Mouse (Mus musculus) hindbrain, embryonic 16.5 days (tissue): ENCODE data around the gene Parp2. TPM values are rescaled to one million over a fixed set of nuclear protein-coding genes. Genes with fewer than 3 reads are reported as not detected.

Experiments
- ATAC-seq: fragments of 200-750 bp; cut with Nextera tagmentation; 2 replicates; pipeline ENCODE4 v1.8.0; 2017; ENCODE audit warnings: moderate TSS enrichment, moderate library complexity
- H3K27ac ChIP-seq: fragments of 300-500 bp; sonication (generic); 2 replicates; pipeline ENCODE4 v1.5.1; 2014; ENCODE audit warnings: low read depth, mild to moderate bottlenecking, control low read depth, low read length, moderate library complexity
- H3K27me3 ChIP-seq: fragments of 300-500 bp; sonication (generic); replicated peaks from 2 replicates; pipeline ENCODE4 v1.6.1; 2014; ENCODE audit warnings: low read length; ENCODE audit not compliant: control insufficient read depth, insufficient read depth
- H3K36me3 ChIP-seq: fragments of 300-500 bp; sonication (generic); 2 replicates; pipeline ENCODE4 v1.6.1; 2014; ENCODE audit warnings: mild to moderate bottlenecking, low read length, moderate library complexity, mixed read lengths; ENCODE audit not compliant: control insufficient read depth, insufficient read depth
- H3K4me1 ChIP-seq: fragments of 300-500 bp; sonication (generic); 2 replicates; pipeline ENCODE4 v1.6.1; 2014; ENCODE audit warnings: low read depth, low read length; ENCODE audit not compliant: control insufficient read depth, insufficient read depth
- H3K4me2 ChIP-seq: fragments of 300-500 bp; sonication (generic); 2 replicates; pipeline ENCODE4 v1.6.1; 2014; ENCODE audit warnings: mild to moderate bottlenecking, low read length, control low read depth, moderate library complexity
- H3K4me3 ChIP-seq: fragments of 300-500 bp; sonication (generic); 2 replicates; pipeline ENCODE4 v1.5.1; 2014; ENCODE audit warnings: mild to moderate bottlenecking, low read length, control low read depth, moderate library complexity
- H3K9ac ChIP-seq: fragments of 300-500 bp; sonication (generic); 2 replicates; pipeline ENCODE4 v1.6.1; 2014; ENCODE audit warnings: low read depth, mild to moderate bottlenecking, control low read depth, low read length, moderate library complexity
- H3K9me3 ChIP-seq: fragments of 300-500 bp; sonication (generic); 2 replicates; pipeline ENCODE4 v1.6.1; 2014; ENCODE audit warnings: mild to moderate bottlenecking, low read length, moderate library complexity; ENCODE audit not compliant: control insufficient read depth
- WGBS: fragments of 180-500 bp; shearing (Covaris S2); extraction: QIAGEN DNeasy Blood & Tissue Kit; methylation state at CpG from one replicate; pipeline ENCODE4 v1.1.7; 2014; 5-methylcytosine and 5-hydroxymethylcytosine counted together
- polyA plus RNA-seq: library from polyadenylated mRNA; unstranded; fragments of >200 nt; fragmentation: Nextera tagmentation; extraction: Ambion mirVana; gene quantifications from 2 replicates; pipeline ENCODE4 v1.2.1, GENCODE M21; 2015

Parp2 gene
- polyA plus RNA-seq, 1 experiment from 2014 or later, result 43.1 TPM

DNA sequence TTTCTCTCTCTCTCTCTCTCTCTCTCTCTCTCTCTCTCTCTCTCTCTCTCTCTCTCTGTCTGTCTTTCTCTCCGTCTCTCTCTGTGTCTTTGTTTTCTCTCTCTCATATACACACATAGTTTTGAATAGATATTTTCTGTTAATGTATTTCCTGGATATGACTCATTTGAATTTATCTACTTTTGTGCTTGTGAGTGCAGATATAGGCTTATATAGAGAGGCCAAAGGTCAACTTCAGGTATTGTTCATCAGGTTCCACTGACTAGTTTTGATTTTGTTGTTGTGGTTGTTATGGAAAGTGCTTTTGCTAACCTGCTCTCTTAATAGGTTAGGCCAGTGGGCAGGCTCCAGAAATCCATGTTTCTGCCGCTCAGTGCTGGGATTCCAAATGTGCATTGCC, 5.4 kb downstream of the Parp2 start:
- peaks cover 3% of the 10 kb centered on the region for H3K4me1 ChIP-seq
- no peaks in the 10 kb centered on the region for H3K27me3 ChIP-seq
- H3K27ac ChIP-seq, result no peak overlapping the region
- 98% methylated on average over 2 of the region's 2 CpGs for WGBS
- no peaks in the 10 kb centered on the region for H3K9me3 ChIP-seq
- no peak overlapping the region for H3K4me3 ChIP-seq
- no peak overlapping the region for H3K4me2 ChIP-seq
- H3K9ac ChIP-seq, result no peak overlapping the region
- ATAC-seq, result no peak
- H3K36me3 ChIP-seq, result peaks cover 7% of the 10 kb centered on the region

- no peak for ATAC-seq
- 74% methylated on average over 2 of the region's 2 CpGs for WGBS
- no peaks in the 10 kb centered on the region for H3K9me3 ChIP-seq
- H3K36me3 ChIP-seq, result peaks cover 21% of the 10 kb centered on the region
- H3K27me3 ChIP-seq, result no peaks in the 10 kb centered on the region
- H3K4me2 ChIP-seq, result no peak overlapping the region
- H3K27ac ChIP-seq, result no peak overlapping the region
- H3K4me1 ChIP-seq, result no peaks in the 10 kb centered on the region
- H3K4me3 ChIP-seq, result no peak overlapping the region
- H3K9ac ChIP-seq, result no peak overlapping the region
Measured at GRCm38 (mm10) chr14:50823240-50823639, 15.6 kb downstream of the Parp2 start.

DNA sequence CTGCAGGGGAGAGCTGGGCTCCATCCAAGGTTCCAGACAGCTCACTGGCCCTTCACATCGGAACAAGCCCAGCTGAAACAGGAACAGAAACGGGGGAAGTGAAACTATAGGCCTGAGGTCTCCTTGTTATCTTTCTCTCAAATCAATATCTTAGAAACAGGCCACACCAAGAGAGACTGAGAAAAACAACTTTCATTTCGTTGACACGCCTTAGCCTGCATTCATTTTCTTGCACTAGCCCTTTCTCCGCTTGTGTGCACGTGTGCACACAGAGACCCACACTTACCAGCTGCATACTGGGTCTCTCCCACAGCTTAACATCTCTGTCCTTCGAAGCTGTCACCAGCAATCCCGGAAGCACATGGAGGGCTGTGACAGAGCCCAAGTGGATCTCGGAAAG, 16.6 kb downstream of the Parp2 start:
- Histone ChIP-seq H3K27me3 (no peaks in the 10 kb centered on the region), H3K36me3 (peaks cover 21% of the 10 kb centered on the region), H3K4me1 (no peaks in the 10 kb centered on the region), H3K9me3 (no peaks in the 10 kb centered on the region), H3K27ac (no peak overlapping the region), H3K4me2 (no peak overlapping the region), H3K4me3 (no peak overlapping the region), H3K9ac (no peak overlapping the region)
- ATAC-seq, result no peak
- WGBS, result 91% methylated on average over 9 of the region's 9 CpGs

- Histone ChIP-seq H3K36me3 (peaks cover 6% of the 10 kb centered on the region; the same call in 1 of the 2 replicates), H3K4me2 (no peak overlapping the region), H3K4me3 (no peak overlapping the region), H3K27me3 (no peaks in the 10 kb centered on the region), H3K9ac (no peak overlapping the region), H3K9me3 (no peaks in the 10 kb centered on the region), H3K27ac (no peak overlapping the region), H3K4me1 (no peaks in the 10 kb centered on the region)
- 92% methylated on average over 4 of the region's 4 CpGs for WGBS
- no peak for ATAC-seq
Measured at GRCm38 (mm10) chr14:50826579-50826978, 18.9 kb downstream of the Parp2 start.

- no peak for ATAC-seq
- 77% methylated on average over 3 of the region's 3 CpGs for WGBS
- no peak overlapping the region for H3K27ac ChIP-seq
- no peak overlapping the region for H3K9ac ChIP-seq
- no peak overlapping the region for H3K4me2 ChIP-seq
- no peaks in the 10 kb centered on the region for H3K4me1 ChIP-seq
- H3K4me3 ChIP-seq, result no peak overlapping the region
- H3K36me3 ChIP-seq, result no peaks in the 10 kb centered on the region
- H3K9me3 ChIP-seq, result no peaks in the 10 kb centered on the region
- no peaks in the 10 kb centered on the region for H3K27me3 ChIP-seq
Measured at GRCm38 (mm10) chr14:50829878-50830277, 22.2 kb downstream of the Parp2 start.

DNA sequence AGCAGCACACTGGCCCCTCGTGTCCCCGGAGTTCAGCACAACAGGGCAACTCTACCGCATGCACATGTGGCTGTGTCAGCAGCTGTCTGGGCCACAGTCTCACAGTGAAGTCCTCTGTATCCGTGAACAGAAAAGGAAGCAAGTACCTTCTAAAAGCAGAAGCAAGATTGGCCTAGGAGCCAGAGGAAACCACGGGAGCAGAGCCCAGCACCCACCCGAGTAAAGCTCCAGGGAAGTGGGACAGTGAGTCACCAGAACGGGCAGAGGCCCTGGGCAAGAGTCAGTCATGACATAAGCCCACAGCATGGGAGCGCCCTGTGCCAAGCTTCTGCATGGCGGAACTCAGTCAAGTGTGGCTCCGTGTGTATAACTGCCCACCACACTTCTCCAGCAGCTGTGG, 26.3 kb downstream of the Parp2 start:
- Histone ChIP-seq H3K27ac (no peak overlapping the region), H3K27me3 (no peaks in the 10 kb centered on the region), H3K4me2 (no peak overlapping the region), H3K9me3 (no peaks in the 10 kb centered on the region), H3K4me3 (no peak overlapping the region), H3K4me1 (no peaks in the 10 kb centered on the region), H3K36me3 (no peaks in the 10 kb centered on the region), H3K9ac (no peak overlapping the region)
- WGBS, result 80% methylated on average over 10 of the region's 10 CpGs
- ATAC-seq, result no peak

DNA sequence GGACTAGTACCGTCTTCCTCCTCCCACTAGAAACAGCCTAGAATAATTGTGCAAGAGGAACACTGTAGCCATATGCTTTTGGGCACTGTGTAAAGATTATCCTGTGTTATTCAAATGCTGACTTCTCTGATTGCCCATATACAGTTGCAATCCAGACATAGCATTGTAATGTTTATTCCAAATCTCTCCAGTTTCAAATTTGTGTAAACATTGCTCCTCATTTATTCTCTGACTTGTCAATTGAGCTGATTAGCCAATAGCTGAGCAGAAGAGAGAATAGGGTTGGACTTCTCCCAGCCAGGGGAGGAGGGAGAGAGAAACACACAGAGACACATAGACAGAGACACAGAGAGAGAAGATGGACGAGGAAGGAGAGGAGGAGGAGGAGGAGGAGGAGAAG, 26.8 kb downstream of the Parp2 start:
- 58% methylated on average over 2 of the region's 2 CpGs for WGBS
- no peak overlapping the region for H3K27ac ChIP-seq
- H3K4me2 ChIP-seq, result no peak overlapping the region
- no peaks in the 10 kb centered on the region for H3K36me3 ChIP-seq
- no peak for ATAC-seq
- no peak overlapping the region for H3K4me3 ChIP-seq
- H3K27me3 ChIP-seq, result no peaks in the 10 kb centered on the region
- H3K9me3 ChIP-seq, result no peaks in the 10 kb centered on the region
- H3K9ac ChIP-seq, result no peak overlapping the region
- no peaks in the 10 kb centered on the region for H3K4me1 ChIP-seq

- Histone ChIP-seq H3K9ac (no peak overlapping the region), H3K9me3 (no peaks in the 10 kb centered on the region), H3K27ac (no peak overlapping the region), H3K27me3 (no peaks in the 10 kb centered on the region), H3K4me2 (no peak overlapping the region), H3K36me3 (no peaks in the 10 kb centered on the region), H3K4me3 (no peak overlapping the region), H3K4me1 (no peaks in the 10 kb centered on the region)
- ATAC-seq, result no peak
- 69% methylated on average over 6 of the region's 6 CpGs for WGBS
Measured at GRCm38 (mm10) chr14:50837236-50837635, 29.6 kb downstream of the Parp2 start.

GRCm38 (mm10) chr14:50855788-50856187, 48.1 kb downstream of the Parp2 start:
- Histone ChIP-seq H3K4me1 (no peaks in the 10 kb centered on the region), H3K27me3 (no peaks in the 10 kb centered on the region), H3K4me3 (no peak overlapping the region), H3K4me2 (no peak overlapping the region), H3K36me3 (no peaks in the 10 kb centered on the region; the same call in 1 of the 2 replicates), H3K9me3 (no peaks in the 10 kb centered on the region), H3K9ac (no peak overlapping the region), H3K27ac (no peak overlapping the region)
- WGBS, result 80% methylated on average over 5 of the region's 5 CpGs
- no peak for ATAC-seq

DNA sequence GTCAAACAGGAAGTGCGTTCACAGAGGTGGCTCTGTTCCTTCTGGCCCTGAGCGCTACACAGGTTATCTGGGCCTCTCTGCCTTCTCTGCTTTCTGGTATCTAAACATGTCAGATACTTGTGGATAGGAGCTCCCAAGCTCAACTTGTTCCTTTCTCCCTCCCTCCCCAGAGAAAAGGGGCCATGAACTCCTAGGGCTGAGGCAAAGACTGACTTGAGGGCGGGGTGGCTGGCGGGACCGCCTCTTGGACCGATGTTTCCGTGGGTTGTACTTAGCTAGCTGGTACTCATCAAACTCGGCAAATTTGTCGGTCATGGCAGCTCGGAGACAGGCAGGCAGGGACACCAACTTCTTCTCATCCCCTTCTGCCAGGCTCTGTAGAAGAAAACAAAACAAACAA, 55.0 kb downstream of the Parp2 start:
- Histone ChIP-seq H3K4me1 (no peaks in the 10 kb centered on the region), H3K9ac (no peak overlapping the region), H3K9me3 (no peaks in the 10 kb centered on the region), H3K4me2 (no peak overlapping the region), H3K4me3 (no peak overlapping the region), H3K36me3 (no peaks in the 10 kb centered on the region; the same call in 1 of the 2 replicates), H3K27me3 (no peaks in the 10 kb centered on the region), H3K27ac (no peak overlapping the region)
- ATAC-seq, result no peak
- WGBS, result 93% methylated on average over 10 of the region's 10 CpGs
